Mouse (Mus musculus) ES-Bruce4 (cell line): ENCODE results near the gene Nfya. TPM values are rescaled to one million over a fixed set of nuclear protein-coding genes. Genes with fewer than 3 reads are reported as not detected.
A peak's percentile ranks its signal among the peaks of the same experiment; 100 is the strongest.

ENCODE experiments used
- H3K27ac ChIP-seq: 2 replicates; pipeline ENCODE4 v1.5.1; 2012; ENCODE audit warnings: low read length, inconsistent platforms; ENCODE audit not compliant: insufficient read depth
- H3K27me3 ChIP-seq: 2 replicates; pipeline ENCODE4 v1.6.1; 2012; ENCODE audit warnings: mild to moderate bottlenecking, low read length, inconsistent platforms; ENCODE audit not compliant: control insufficient read depth, poor library complexity, insufficient read depth, severe bottlenecking
- H3K36me3 ChIP-seq: 2 replicates; pipeline ENCODE4 v1.6.1; 2012; ENCODE audit warnings: inconsistent platforms, mild to moderate bottlenecking, low read length, moderate library complexity; ENCODE audit not compliant: control insufficient read depth, poor library complexity, insufficient read depth, severe bottlenecking
- H3K4me1 ChIP-seq: one replicate; pipeline ENCODE4 v1.8.1; 2011; ENCODE audit warnings: low read length; ENCODE audit not compliant: control insufficient read depth, insufficient read depth
- H3K4me3 ChIP-seq: 2 replicates; pipeline ENCODE4 v1.5.1; 2011; ENCODE audit warnings: low read depth, mild to moderate bottlenecking, low read length
- H3K9ac ChIP-seq: 2 replicates; pipeline ENCODE4 v1.6.1; 2012; ENCODE audit warnings: low read depth, mild to moderate bottlenecking, inconsistent platforms; ENCODE audit not compliant: poor library complexity, severe bottlenecking
- H3K9me3 ChIP-seq: replicated peaks from 2 replicates; pipeline ENCODE4 v1.6.1; 2012; ENCODE audit warnings: mild to moderate bottlenecking, low read length, inconsistent platforms; ENCODE audit not compliant: control insufficient read depth, poor library complexity, insufficient read depth, severe bottlenecking
- CTCF ChIP-seq: IDR thresholded peaks from one replicate; pipeline ENCODE4 v1.8.1; 2011; ENCODE audit warnings: low read depth, low read length
- EP300 ChIP-seq: IDR thresholded peaks from 2 replicates; pipeline ENCODE4 v1.6.1; 2011; ENCODE audit warnings: low read depth, low read length; ENCODE audit not compliant: insufficient read depth
- POLR2A ChIP-seq: IDR thresholded peaks from one replicate; pipeline ENCODE4 v1.8.1; 2011; ENCODE audit warnings: low read length; ENCODE audit not compliant: insufficient read depth
- polyA plus RNA-seq: library from polyadenylated mRNA; stranded (reverse); fragments of >200 nt; gene quantifications from 2 replicates; pipeline ENCODE4 v1.2.4, GENCODE M21; 2011; ENCODE audit warnings: low read depth; ENCODE audit not compliant: missing spikeins, insufficient read depth, insufficient read length

Gene Nfya
- polyA plus RNA-seq, 1 experiment = 60.1 TPM

DNA sequence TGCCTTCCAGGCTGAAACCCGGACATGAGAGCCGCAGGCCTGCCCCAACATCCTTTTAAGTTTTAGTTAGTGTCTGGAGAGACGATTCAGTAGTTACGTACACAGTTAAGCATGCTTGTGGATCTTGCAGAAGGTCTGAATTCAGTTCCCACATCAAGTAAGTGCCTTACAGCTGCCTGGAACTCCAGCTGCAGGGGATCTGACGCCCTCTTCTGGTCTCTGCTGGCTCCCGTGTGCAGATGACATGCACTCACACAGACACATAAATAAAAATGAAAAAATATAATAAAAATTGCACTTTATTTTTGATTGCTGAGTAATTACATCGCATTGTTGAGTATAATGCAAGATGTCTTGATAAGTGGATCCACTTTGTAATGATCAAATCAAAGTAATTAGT is 43.8 kb upstream of the Nfya start:
- Histone ChIP-seq H3K4me1 (peaks cover 4% of the 10 kb centered on the region), H3K36me3 (no peaks in the 10 kb centered on the region), H3K9ac (no peak overlapping the region), H3K27me3 (no peaks in the 10 kb centered on the region), H3K27ac (no peak overlapping the region), H3K9me3 (no peaks in the 10 kb centered on the region), H3K4me3 (no peak overlapping the region)
- TF ChIP-seq EP300 (no peak), CTCF (peak; percentile 67), POLR2A (no peak)

DNA sequence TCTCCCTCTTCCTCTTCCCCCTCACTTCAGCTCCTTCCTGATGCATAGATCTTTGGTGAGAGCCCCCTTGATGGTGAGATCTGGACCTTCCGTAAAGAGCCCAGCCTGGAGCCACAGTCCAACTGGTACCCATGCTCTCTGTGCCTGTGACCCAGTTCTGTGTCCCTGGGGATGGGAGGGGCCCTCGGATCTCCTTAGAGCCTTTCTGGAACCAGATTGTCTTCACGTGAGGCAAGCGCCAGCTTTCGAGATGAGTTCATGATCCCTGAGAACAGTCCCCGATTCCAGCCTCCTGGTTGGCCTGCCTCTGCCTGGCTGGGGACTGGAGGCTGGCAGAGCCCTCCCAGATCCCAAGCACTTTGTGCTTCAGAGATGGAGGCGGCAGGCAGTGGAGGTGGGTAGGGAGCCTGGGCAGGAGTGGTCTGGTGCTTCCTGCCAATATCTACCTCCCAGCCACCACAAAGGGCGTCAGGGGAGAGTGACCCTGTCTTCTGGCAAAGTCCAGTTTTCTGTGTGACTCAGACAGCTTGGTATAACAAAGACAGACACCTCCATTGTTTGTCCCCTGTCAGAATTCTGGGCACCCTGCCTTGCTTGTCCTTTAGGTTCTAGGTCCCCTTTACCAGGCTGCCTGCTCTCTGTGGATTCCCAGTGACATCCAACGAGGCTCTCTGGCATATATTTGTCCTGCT is 42.2 kb upstream of the Nfya start:
- TF ChIP-seq POLR2A (no peak), CTCF (no peak), EP300 (no peak)
- H3K27ac ChIP-seq = no peak overlapping the region

DNA sequence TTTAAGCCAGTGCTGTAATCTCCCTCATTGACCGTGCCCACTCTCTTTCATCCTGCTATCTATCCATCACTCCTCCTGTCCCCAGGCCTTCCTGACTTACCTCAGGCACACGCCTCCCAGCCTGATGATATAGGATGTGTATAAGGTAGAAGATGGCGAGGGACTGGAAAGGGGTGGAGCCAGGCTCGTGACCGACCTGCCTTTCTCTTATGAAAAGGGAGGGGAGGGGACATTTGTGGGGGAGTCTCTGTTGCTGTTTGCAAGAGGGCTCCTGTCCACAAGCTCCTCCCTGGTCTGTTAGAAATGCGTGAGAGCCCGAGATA is 41.6 kb upstream of the Nfya start, which contains the start of gene Tspo2:
TSS of gene Tspo2 (minus strand) at position 170 of the 323 bp plus-strand sequence.
- peaks cover 9% of the 10 kb centered on the region for H3K4me1 ChIP-seq
- H3K36me3 ChIP-seq = no peaks in the 10 kb centered on the region
- no peaks in the 10 kb centered on the region for H3K9me3 ChIP-seq
- H3K27me3 ChIP-seq = no peaks in the 10 kb centered on the region
- H3K4me3 ChIP-seq = peak within 1 kb of the TSS; percentile 64
- no peak within 1 kb of the TSS for H3K9ac ChIP-seq
- TF ChIP-seq CTCF = no peak
- no peak for TF ChIP-seq POLR2A
- no peak for TF ChIP-seq EP300
- H3K27ac ChIP-seq = no peak within 1 kb of the TSS

More for the DNA sequence above, 42.2 kb upstream of the Nfya start:
- H3K36me3 ChIP-seq = no peaks in the 10 kb centered on the region
- no peak overlapping the region for H3K4me3 ChIP-seq
- no peaks in the 10 kb centered on the region for H3K27me3 ChIP-seq
- H3K9ac ChIP-seq = no peak overlapping the region
- H3K9me3 ChIP-seq = no peaks in the 10 kb centered on the region
- peaks cover 9% of the 10 kb centered on the region for H3K4me1 ChIP-seq

DNA sequence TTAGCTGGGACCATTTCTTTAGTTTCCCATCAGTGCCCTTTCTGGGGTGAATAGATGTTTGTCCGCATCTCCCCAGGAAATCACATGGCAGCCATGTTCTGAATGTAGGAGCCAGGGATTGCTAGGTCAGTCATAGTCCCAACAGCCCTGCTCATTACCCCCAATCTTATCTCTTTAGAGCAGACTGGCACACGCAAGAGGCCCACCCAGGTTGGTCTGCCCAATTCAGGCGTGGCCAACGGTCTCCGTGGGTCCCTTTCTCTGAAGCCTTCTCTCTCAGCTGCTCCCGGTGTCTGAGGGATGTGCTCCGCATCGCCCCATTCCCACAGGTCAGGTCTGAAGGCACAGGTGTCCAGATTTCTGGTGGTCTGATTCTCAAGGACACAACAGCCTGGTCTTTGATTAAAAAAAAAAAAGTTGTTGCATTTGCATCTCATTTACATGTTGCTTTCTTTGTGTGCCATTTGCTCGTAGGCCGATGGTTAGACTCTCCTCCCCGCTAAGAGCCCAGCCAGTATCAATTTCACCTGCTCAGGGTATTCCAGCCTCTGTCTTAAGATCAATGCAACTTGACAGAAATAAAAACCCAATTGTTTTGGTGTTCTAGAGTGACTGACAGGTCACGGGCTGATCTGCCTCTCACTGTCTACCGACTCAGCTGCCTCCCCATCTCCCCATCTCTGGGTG is 41.1 kb upstream of the Nfya start:
- H3K9me3 ChIP-seq = no peaks in the 10 kb centered on the region
- H3K4me3 ChIP-seq = peak overlapping the region; percentile 64
- TF ChIP-seq CTCF (no peak), POLR2A (no peak), EP300 (no peak)
- no peaks in the 10 kb centered on the region for H3K36me3 ChIP-seq
- no peaks in the 10 kb centered on the region for H3K27me3 ChIP-seq
- H3K4me1 ChIP-seq = peaks cover 9% of the 10 kb centered on the region
- no peak overlapping the region for H3K9ac ChIP-seq
- H3K27ac ChIP-seq = no peak overlapping the region

DNA sequence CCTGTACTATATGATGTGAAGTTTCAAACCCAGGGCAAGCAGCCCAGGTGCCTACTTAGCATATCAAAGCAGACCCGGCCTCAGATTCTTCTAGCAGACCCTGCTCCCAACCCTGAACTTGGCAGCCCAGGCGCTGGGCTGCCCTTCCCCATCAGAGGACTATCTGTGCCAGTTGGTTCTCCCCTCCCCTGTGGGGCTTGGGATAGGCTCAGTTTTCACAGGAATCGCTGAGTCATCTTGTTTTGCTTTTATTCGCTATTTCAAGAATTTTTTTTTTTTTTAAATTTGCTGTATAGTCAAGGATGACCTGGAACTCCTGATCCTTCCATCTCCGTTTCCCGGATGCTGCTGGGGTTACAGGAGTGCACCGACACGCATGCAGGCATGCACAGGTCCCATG is 38.0 kb upstream of the Nfya start:
- no peak overlapping the region for H3K27ac ChIP-seq
- no peak overlapping the region for H3K9ac ChIP-seq
- H3K4me1 ChIP-seq = peaks cover 11% of the 10 kb centered on the region
- H3K27me3 ChIP-seq = no peaks in the 10 kb centered on the region
- H3K36me3 ChIP-seq = no peaks in the 10 kb centered on the region
- no peaks in the 10 kb centered on the region for H3K9me3 ChIP-seq
- TF ChIP-seq CTCF = no peak
- TF ChIP-seq POLR2A = no peak
- no peak for TF ChIP-seq EP300
- no peak overlapping the region for H3K4me3 ChIP-seq

DNA sequence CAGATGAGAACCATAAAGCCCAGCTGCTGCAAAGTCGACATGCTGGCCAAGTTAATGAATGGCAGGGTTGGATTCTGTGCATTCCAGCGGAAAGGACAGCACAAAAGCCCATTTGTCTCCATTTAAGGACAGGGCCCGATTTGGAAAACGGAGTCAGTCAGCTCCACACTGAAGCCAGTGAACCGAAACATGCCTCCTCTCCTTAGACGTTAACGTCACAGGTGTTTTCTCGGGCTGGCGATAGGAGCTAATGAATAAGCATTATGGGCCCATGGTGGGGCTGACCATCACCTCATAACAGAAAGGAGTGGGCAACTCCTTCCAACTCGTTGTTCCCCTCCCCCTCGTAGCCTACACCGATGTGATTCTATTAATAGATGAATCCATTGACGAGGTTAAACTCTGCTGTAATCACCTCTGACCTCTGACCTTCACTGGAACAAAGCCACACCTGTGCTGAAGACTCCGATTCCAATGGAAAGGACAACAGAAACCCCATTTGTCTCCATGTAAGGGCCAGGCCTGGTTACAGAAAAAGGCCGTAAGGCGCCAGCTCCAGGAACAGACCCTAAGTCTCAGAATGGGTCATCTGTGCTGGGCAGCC is 33.9 kb upstream of the Nfya start:
- Histone ChIP-seq H3K9me3 (no peaks in the 10 kb centered on the region), H3K36me3 (no peaks in the 10 kb centered on the region)
- TF ChIP-seq EP300 = no peak
- TF ChIP-seq CTCF = no peak
- no peak for TF ChIP-seq POLR2A

More for the DNA sequence above, 33.9 kb upstream of the Nfya start:
- Histone ChIP-seq H3K4me1 (peaks cover 7% of the 10 kb centered on the region), H3K4me3 (no peak overlapping the region), H3K9ac (no peak overlapping the region), H3K27ac (no peak overlapping the region), H3K27me3 (no peaks in the 10 kb centered on the region)
